Mouse (Mus musculus) limb, embryonic 11.5 days (tissue): ENCODE data around the gene Mfrp. TPM values are rescaled to one million over a fixed set of nuclear protein-coding genes. Genes with fewer than 3 reads are reported as not detected.
A peak's percentile ranks its signal among the peaks of the same experiment; 100 is the strongest.

ENCODE experiments used
- ATAC-seq: fragments of 200-750 bp; cut with Nextera tagmentation; 2 replicates; pipeline ENCODE4 v1.8.0; 2017; ENCODE audit warnings: low read depth; ENCODE audit not compliant: insufficient number of reproducible peaks, low FRiP score, low TSS enrichment
- DNase-seq: peaks from one replicate; pipeline ENCODE4 v3.0.0-alpha.2; 2015; ENCODE audit warnings: low spot score
- H3K27ac ChIP-seq: fragments of 300-500 bp; sonication (generic); replicated peaks from 2 replicates; pipeline ENCODE4 v1.5.1; 2014; ENCODE audit warnings: low read depth, mild to moderate bottlenecking, low read length
- H3K27me3 ChIP-seq: fragments of 300-500 bp; sonication (generic); 2 replicates; pipeline ENCODE4 v1.6.1; 2014; ENCODE audit warnings: mild to moderate bottlenecking, low read length, mixed read lengths; ENCODE audit not compliant: control insufficient read depth, insufficient read depth
- H3K36me3 ChIP-seq: fragments of 300-500 bp; sonication (generic); 2 replicates; pipeline ENCODE4 v1.6.1; 2014; ENCODE audit warnings: mild to moderate bottlenecking, low read length, moderate library complexity, mixed read lengths; ENCODE audit not compliant: control insufficient read depth, insufficient read depth
- H3K4me1 ChIP-seq: fragments of 300-500 bp; sonication (generic); 2 replicates; pipeline ENCODE4 v1.6.1; 2014; ENCODE audit warnings: low read length, mixed read lengths; ENCODE audit not compliant: control insufficient read depth, insufficient read depth
- H3K4me2 ChIP-seq: fragments of 300-500 bp; sonication (generic); 2 replicates; pipeline ENCODE4 v1.6.1; 2014; ENCODE audit warnings: low read depth, mild to moderate bottlenecking, moderate library complexity; ENCODE audit not compliant: severe bottlenecking
- H3K4me3 ChIP-seq: fragments of 300-500 bp; sonication (generic); 2 replicates; pipeline ENCODE4 v1.5.1; 2014; ENCODE audit warnings: low read depth, low read length
- H3K9ac ChIP-seq: fragments of 300-500 bp; sonication (generic); 2 replicates; pipeline ENCODE4 v1.6.1; 2014; ENCODE audit warnings: mild to moderate bottlenecking, low read length
- H3K9me3 ChIP-seq: fragments of 300-500 bp; sonication (generic); 2 replicates; pipeline ENCODE4 v1.6.1; 2016; ENCODE audit warnings: low read length; ENCODE audit not compliant: control insufficient read depth
- WGBS: fragments of 180-500 bp; shearing (Covaris S2); extraction: QIAGEN DNeasy Blood & Tissue Kit; methylation state at CpG from one replicate; pipeline ENCODE4 v1.1.7; 2014; 5-methylcytosine and 5-hydroxymethylcytosine counted together
- polyA plus RNA-seq: library from polyadenylated mRNA; unstranded; fragments of >200 nt; fragmentation: Nextera tagmentation; extraction: Ambion mirVana; gene quantifications from 2 replicates; pipeline ENCODE4 v1.2.1, GENCODE M21; 2014

The Mfrp gene
- polyA plus RNA-seq, 1 experiment from 2014 or later: 0.13 TPM

DNA sequence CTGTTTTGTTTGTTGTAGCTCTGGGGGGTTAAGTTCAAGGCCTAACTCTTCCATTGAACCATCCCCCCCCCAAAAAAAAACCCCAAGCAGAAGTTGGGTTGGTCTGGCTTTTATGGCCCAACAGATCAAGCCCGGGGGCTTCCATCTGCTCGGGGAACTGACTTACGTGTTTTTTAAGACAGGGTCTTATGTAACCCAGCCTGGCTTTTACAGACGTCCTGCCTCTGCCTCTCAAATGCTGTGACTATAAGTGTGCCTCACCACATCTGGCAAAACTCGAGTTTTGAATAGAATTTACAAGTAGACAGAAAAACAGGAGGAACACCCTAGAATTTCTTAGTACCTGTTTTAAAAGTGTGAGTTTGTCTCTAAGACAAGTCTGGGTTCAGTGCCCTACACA lies 19.9 kb upstream of the Mfrp start:
- H3K4me2 ChIP-seq: no peak overlapping the region
- no peaks in the 10 kb centered on the region for H3K36me3 ChIP-seq
- 41% methylated on average over 5 of the region's 5 CpGs for WGBS
- H3K27me3 ChIP-seq: peaks cover 15% of the 10 kb centered on the region
- H3K9me3 ChIP-seq: no peaks in the 10 kb centered on the region
- H3K27ac ChIP-seq: no peak overlapping the region
- DNase-seq: no peak
- peaks cover 16% of the 10 kb centered on the region for H3K4me1 ChIP-seq
- no peak for ATAC-seq
- no peak overlapping the region for H3K9ac ChIP-seq
- no peak overlapping the region for H3K4me3 ChIP-seq

DNA sequence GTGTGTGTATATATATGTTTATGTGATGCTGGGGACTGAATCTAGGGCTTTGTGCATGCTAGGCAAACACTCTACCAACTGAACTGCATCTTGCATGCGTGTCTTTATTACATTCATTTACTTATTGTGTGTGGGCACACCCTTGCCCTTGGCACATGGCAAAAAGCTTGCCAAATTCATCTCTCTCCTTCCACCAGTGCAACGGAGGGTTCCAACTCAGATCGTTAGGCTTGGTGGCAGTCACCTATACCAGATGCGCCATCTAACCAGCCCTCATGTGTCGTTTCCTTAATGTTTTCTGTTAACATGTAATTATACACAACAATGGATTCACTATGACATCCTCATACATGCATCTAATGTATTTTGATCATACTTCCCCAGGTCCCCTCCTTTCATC lies 19.3 kb upstream of the Mfrp start:
- H3K4me2 ChIP-seq: no peak overlapping the region
- no peaks in the 10 kb centered on the region for H3K9me3 ChIP-seq
- no peak overlapping the region for H3K9ac ChIP-seq
- peaks cover 17% of the 10 kb centered on the region for H3K27me3 ChIP-seq
- 90% methylated on average over 5 of the region's 5 CpGs for WGBS
- no peak for DNase-seq
- H3K36me3 ChIP-seq: no peaks in the 10 kb centered on the region
- H3K4me3 ChIP-seq: no peak overlapping the region
- H3K4me1 ChIP-seq: peaks cover 16% of the 10 kb centered on the region
- no peak overlapping the region for H3K27ac ChIP-seq
- ATAC-seq: no peak

- ATAC-seq (no peak), DNase-seq (no peak)
- Histone ChIP-seq H3K4me1 (peaks cover 19% of the 10 kb centered on the region), H3K9ac (no peak overlapping the region), H3K9me3 (no peaks in the 10 kb centered on the region), H3K4me2 (peak overlapping the region; percentile 99; the same call in 1 of the 2 replicates), H3K36me3 (no peaks in the 10 kb centered on the region), H3K4me3 (no peak overlapping the region), H3K27ac (no peak overlapping the region), H3K27me3 (peaks cover 17% of the 10 kb centered on the region)
- 7% methylated on average over 23 of the region's 23 CpGs for WGBS
These were observed 18.0 kb upstream of the Mfrp start for GRCm38 (mm10) chr9:44083392-44084121.

DNA sequence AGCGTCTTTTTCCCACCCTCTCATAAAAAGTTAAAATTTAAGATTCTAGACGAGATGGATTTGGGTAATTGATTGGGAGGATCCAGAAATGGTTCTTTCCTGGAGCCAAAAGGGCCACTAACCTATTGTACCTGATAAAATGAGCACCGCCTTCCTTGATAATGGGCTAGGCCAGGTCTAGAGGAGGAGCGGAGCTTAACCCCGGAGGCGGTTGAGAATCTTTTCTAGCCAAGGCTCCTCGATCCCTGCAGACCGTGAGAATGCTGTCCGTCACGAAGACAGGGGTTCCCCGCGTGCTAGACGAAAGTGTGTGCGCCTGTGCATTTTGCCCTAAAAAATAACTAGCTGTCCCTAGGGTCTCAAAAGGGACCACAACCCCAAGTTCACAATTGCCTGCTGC lies 17.3 kb upstream of the Mfrp start:
- Histone ChIP-seq H3K9me3 (no peaks in the 10 kb centered on the region), H3K27me3 (peaks cover 19% of the 10 kb centered on the region), H3K27ac (no peak overlapping the region), H3K4me1 (peaks cover 14% of the 10 kb centered on the region), H3K9ac (no peak overlapping the region), H3K4me2 (peak overlapping the region; percentile 99), H3K36me3 (no peaks in the 10 kb centered on the region), H3K4me3 (peak overlapping the region; percentile 58)
- ATAC-seq: no peak
- DNase-seq: no peak
- 1% methylated on average over 14 of the region's 14 CpGs for WGBS

DNA sequence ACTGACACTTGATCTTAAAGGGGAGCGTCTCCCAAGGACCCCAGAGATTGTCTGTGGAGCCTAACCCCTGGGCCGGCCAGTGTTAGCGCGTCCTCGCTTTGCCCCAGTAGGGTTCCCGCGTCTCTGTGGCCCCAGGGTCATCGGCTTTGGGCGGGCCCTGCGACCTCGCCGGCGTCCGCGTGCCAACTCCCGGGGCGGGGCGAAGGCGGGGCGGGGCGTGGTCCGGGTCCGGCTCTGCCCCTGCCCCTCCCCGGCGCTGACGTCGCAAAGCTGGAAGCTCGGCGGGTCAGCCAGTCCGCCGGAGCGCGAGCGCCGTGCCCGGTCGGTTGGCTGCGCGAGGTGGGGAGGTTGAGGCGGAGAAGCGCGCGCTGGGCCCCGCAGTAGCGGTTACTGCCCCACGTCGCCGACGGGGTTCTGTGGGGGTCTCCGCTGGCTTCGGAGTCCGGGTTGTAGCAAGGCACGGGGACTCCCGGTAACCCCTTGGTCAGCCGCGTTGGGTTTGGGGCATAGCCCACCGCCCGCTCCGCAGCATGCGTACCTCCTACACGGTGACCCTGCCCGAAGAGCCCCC lies 16.8 kb upstream of the Mfrp start:
- Histone ChIP-seq H3K36me3 (no peaks in the 10 kb centered on the region), H3K9me3 (no peaks in the 10 kb centered on the region), H3K4me1 (peaks cover 14% of the 10 kb centered on the region), H3K27ac (no peak overlapping the region), H3K9ac (peak overlapping the region; percentile 68), H3K4me3 (peak overlapping the region; percentile 58), H3K27me3 (peaks cover 19% of the 10 kb centered on the region), H3K4me2 (peak overlapping the region; percentile 99)
- WGBS: under 1% methylated on average over 62 of the region's 62 CpGs
- ATAC-seq (peak; percentile 52; the same call in 1 of the 2 replicates), DNase-seq (peak; percentile 93)

DNA sequence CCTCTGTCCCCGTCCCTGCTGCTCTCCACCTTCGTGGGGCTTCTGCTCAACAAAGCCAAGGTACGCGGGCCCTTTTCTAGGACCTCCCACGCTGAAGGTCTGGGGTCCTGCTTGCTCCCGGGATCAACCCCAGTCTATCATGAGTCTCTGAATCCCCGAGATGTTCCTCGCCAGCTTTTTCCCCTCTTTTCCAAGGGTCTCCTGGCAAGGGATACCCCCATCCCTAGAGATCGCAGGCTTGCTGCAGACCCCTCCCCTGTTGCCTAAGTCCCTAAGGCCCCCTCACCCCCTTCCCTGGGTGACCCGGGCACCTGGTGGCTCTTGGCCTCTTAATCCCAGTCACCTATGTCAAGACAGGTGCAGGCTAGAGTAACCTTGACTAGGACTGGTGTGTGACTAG lies 16.3 kb upstream of the Mfrp start:
- H3K4me2 ChIP-seq: peak overlapping the region; percentile 99
- peak overlapping the region; percentile 68 for H3K9ac ChIP-seq
- H3K9me3 ChIP-seq: no peaks in the 10 kb centered on the region
- DNase-seq (no peak), ATAC-seq (no peak)
- H3K27ac ChIP-seq: no peak overlapping the region
- 6% methylated on average over 10 of the region's 10 CpGs for WGBS
- peaks cover 19% of the 10 kb centered on the region for H3K27me3 ChIP-seq
- no peaks in the 10 kb centered on the region for H3K36me3 ChIP-seq
- H3K4me1 ChIP-seq: peaks cover 14% of the 10 kb centered on the region
- peak overlapping the region; percentile 58 for H3K4me3 ChIP-seq

- Histone ChIP-seq H3K36me3 (no peaks in the 10 kb centered on the region), H3K27me3 (peaks cover 19% of the 10 kb centered on the region), H3K9ac (no peak overlapping the region), H3K4me1 (peaks cover 14% of the 10 kb centered on the region), H3K4me2 (no peak overlapping the region; the same call in 1 of the 2 replicates), H3K4me3 (no peak overlapping the region), H3K9me3 (no peaks in the 10 kb centered on the region), H3K27ac (no peak overlapping the region)
- DNase-seq (no peak), ATAC-seq (no peak)
- WGBS: 64% methylated on average over 15 of the region's 15 CpGs
These were observed 15.5 kb upstream of the Mfrp start for GRCm38 (mm10) chr9:44085741-44086665.

GRCm38 (mm10) chr9:44086960-44087359 lies 14.6 kb upstream of the Mfrp start:
- H3K4me2 ChIP-seq: no peak overlapping the region

More at GRCm38 (mm10) chr9:44086960-44087359, 14.6 kb upstream of the Mfrp start:
- ATAC-seq (no peak), DNase-seq (no peak)
- peaks cover 19% of the 10 kb centered on the region for H3K27me3 ChIP-seq
- no peaks in the 10 kb centered on the region for H3K36me3 ChIP-seq
- 42% methylated on average over 10 of the region's 10 CpGs for WGBS
- H3K27ac ChIP-seq: no peak overlapping the region
- peaks cover 9% of the 10 kb centered on the region for H3K4me1 ChIP-seq
- no peak overlapping the region for H3K4me3 ChIP-seq
- no peak overlapping the region for H3K9ac ChIP-seq
- no peaks in the 10 kb centered on the region for H3K9me3 ChIP-seq
